Mouse (Mus musculus) gastrocnemius, postnatal 25 days (tissue): ENCODE measurements around the gene Sgsm2. TPM values are rescaled to one million over a fixed set of nuclear protein-coding genes. Genes with fewer than 3 reads are reported as not detected.

Source experiments
- DNase-seq: peaks from one replicate; pipeline ENCODE4 v3.0.0; 2022
- total RNA-seq, 2 experiments: library from RNA; stranded (reverse); gene quantifications; 1 replicate in 1 of 2; 2 replicates in 1 of 2; pipeline ENCODE4 v1.2.3; 2021

The Sgsm2 gene
- total RNA-seq, 2 experiments from 2014 or later = 1.4 to 2.0 TPM

- DNase-seq = no peak
Observed at GRCm38 (mm10) chr11:74840739-74841138, 56.1 kb downstream of the Sgsm2 start.

- DNase-seq = no peak
Observed at GRCm38 (mm10) chr11:74839860-74840715, 56.8 kb downstream of the Sgsm2 start.

GRCm38 (mm10) chr11:74838971-74839370, 57.9 kb downstream of the Sgsm2 start:
- DNase-seq = peak; percentile 54

GRCm38 (mm10) chr11:74838441-74838840, 58.4 kb downstream of the Sgsm2 start:
- peak; percentile 96 for DNase-seq

GRCm38 (mm10) chr11:74837694-74838431, 59.0 kb downstream of the Sgsm2 start:
- peak; percentile 97 for DNase-seq

DNA sequence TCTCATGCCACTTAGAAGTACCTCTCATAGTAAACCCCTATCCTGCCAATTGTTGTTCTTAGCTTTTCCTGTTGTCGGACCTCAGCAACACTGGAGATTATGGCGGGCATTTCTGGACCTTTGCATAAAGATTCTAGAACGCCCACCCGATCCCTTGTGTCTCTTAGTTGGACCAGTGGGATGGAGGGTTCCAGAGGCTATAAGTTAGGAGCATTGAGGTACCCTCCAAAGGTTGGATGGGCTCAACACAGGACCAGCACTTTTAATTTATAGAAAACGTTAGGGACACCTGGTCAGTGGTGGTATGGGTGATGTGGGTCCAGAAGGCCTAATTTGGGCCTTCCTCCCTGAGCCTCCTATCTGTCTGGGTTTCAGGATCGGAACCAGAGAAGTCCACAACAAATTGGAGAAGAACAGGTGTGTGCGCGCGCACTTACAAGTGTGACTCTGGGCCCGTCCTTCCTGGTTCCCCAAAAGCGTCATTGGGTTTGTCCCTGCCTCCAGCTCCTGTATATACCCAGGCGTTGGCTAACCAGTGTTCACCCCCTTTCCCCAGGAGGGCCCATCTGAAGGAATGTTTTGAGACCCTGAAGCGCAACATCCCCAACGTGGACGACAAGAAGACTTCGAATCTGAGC, 59.7 kb downstream of the Sgsm2 start:
- DNase-seq = no peak

- DNase-seq = no peak
Observed at GRCm38 (mm10) chr11:74836225-74837055, 60.4 kb downstream of the Sgsm2 start.

- DNase-seq = no peak
Observed at GRCm38 (mm10) chr11:74835593-74836224, 61.2 kb downstream of the Sgsm2 start.

- DNase-seq = no peak
Observed at GRCm38 (mm10) chr11:74834650-74835277, 62.1 kb downstream of the Sgsm2 start.

DNA sequence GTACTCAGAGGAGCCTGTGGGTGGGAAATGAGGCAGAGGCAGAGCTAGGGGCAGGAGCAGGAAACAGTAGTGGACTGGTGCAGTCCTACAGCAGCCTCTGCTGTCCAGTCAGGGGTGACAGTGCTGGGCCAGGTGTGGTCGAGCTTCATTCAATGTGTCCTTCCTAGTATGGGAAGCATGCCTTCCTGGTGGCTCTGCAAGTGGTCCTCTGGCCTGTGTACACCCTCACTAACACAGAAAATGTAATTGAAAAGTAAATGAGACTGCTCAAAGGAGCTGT, 62.6 kb downstream of the Sgsm2 start:
- DNase-seq = no peak

DNA sequence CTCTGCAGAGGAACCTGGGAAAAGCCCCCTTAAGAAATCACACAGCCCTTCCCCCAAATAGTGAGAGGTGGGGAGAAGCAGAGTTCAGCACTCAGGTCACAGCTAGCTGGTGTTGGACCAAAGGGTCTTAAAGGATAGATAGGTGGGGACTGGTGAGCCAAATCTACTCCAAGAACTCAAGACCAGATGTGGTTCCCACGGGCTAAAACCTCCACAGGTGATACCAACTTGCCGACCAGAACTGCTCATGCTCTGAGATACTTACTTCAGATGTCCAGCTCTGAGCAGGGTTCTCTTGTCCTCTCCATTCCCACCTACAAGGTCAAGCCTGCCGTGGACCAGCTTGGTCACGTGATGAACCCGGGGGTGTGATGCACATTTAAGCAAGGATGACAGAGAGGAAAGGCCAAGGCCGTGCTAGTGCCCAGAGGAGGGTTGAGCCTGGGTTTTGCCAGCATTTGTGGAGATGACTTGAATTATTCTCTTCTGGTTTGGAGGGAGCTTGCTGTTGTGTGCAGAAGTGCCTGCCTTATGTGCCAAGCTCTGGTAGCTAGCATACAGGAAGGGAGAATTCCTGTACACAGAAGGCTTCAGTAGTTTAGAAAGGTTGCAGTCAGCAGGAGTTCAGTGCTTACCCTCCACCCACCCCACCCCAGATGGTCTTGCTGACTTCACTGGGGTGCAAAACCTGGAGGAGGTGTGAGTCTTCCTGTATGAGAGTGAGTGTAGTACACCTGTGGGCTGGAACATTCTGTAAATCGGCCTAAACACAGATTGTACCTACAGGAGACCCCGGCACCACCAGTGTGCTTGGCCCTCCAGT, 63.1 kb downstream of the Sgsm2 start:
- DNase-seq = no peak

DNA sequence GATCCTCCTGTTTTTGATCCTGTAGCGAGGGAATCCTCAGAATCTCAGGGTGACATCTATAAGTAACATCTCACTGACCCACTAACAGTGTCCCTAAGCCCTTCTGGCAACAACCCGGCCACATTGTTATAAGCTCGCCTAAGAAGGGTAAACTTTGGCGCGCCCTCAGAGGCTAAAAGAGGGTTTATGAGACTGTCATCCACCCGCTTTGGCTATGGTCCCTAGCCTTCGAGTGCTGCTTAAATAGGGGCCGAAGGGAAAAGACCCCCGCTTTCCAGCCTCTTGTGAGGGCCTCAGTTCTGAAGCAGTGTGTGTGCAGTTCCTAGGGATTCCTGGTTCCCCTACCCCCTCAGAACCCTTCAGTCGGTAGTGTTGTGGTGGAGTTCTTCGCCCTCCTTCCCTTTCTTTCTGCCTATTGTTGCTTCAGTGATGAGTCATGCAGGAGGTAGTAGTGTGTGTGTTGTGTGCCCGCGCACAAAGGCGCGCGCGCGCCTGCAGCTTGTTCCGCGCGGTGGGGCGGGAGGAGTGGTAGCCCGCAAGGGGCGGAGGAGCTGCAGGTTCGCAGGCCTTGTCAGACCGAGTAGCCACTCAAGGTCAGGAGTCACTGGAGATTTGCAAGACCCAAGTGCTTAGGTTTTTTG, 64.2 kb downstream of the Sgsm2 start:
- peak; percentile 61 for DNase-seq

DNA sequence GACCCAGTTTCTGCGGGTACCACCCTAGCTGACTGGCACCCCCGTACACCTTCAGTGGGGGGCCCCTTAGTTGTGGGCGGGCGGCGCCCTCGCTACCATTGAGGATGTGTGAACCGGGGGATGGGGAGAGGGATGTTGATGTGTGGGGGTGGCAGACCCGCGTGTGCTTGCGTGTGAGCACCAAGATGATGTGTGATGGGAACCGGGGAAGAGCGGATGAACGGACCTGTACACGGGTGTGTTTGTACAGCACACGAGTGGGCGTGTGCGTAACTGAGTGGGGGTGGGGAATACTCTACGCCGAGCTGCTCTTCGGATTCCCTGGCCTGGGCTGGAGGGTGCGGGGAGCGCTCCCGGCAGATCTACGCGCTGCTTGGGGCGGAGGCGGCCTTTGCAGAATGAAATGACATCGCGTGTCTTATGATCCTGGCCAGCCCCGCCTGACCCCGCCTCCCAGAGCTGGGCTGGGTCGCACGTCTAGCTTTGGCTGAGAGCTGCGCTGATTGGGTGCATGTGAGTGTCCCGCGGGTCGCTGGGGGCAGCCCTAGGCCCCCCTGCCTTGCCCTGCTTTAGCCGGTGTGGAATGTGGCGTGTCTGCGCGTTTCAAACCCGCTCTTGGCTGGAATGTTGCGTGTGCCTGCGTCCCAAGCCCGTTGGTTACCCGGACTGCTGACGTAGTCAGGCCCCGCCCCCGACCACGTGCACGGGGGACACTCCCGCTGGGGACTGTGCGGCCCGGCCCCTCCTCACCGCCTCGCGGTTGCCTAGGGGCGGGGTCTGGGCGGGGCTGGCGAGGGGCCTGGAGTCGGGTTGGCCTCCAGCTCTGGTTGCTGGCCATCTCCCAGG, 65.0 kb downstream of the Sgsm2 start:
- peak; percentile 100 for DNase-seq

DNA sequence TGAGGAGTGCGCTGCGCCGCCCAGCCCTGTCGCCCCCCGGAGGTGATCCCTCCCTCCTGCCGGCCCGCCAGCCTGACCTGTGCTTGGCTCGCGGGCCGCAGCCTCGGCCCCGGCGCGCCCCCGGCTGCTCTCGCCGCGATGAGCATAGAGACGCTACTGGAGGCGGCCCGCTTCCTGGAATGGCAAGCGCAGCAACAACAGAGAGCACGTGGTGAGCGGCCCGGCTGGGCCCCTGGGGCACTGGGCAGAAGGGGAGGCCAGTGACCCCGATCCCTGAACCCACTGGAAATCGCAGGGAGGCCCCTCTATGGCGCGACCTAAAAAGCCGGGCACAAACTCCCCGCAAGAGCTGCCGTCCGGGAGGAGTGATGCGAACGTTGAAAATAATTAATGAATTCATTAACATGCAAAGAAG, 65.7 kb downstream of the Sgsm2 start:
- DNase-seq = peak; percentile 63

DNA sequence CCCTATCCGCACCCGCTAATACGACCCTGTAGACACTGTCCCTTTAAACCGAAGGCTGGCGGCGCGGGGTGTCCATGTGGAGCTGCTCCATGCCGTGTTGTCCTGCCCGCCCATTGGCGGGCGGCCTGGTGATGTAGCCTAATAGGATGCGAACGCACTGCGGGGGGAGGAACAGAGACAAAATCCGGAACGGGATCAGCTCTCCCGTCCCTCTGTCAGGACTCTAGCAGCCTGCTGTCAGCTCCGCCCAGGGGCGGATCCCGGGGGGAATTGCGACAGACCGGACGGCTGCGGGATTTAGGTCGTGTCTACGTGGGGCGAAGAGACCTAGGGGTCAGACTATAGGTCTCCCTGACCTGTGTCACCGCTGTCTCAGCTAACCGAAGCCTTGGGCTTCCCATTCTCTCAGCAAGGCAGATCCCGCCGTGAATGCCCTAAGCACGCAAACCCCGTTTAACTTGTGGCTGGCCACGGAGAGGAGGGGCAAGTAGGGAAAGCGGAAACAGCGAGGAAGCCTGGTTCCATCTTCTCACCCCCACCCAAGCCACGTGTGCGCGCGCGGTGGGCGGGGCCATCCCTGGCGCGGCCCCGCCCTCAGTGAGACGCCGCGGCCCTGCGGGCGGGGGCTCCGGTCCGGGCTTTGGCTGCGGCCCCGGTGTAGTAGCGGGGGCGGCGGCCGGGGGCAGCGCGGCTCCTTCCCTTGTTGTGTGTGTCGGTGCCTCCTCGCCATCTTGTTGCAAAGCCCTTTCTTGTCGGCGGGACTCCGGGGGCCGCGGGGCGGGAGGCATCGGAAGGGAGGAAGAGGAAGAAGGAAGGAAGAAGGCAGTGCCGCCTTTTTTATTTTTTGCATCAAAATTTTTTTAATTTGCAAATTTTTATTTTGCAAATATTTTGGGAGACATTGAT, 66.4 kb downstream of the Sgsm2 start, which contains the start of gene Mnt:
TSS of gene Mnt (plus strand) at position 665 of the 906 bp plus-strand sequence.
- DNase-seq = peak; percentile 100

DNA sequence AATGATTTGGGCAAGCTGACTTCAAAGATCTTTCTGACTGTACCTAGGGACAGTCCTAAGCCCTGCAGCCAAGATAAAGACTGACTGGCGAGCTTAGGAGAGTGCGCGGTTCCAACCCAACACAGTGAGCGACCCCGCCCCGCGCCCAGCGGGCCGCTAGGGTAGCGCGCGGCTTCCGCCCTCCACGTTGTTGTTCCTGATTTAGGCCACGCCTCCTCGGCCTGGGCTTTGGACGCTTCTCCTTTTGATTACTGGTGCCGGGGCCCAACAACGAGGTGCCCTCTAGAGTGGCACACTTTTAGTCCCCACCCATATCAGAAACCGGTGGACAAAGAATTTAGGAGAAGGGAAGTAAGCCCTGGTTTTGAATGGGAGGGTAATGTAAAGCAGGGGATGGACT, 67.0 kb downstream of the Sgsm2 start:
- DNase-seq = peak; percentile 85

DNA sequence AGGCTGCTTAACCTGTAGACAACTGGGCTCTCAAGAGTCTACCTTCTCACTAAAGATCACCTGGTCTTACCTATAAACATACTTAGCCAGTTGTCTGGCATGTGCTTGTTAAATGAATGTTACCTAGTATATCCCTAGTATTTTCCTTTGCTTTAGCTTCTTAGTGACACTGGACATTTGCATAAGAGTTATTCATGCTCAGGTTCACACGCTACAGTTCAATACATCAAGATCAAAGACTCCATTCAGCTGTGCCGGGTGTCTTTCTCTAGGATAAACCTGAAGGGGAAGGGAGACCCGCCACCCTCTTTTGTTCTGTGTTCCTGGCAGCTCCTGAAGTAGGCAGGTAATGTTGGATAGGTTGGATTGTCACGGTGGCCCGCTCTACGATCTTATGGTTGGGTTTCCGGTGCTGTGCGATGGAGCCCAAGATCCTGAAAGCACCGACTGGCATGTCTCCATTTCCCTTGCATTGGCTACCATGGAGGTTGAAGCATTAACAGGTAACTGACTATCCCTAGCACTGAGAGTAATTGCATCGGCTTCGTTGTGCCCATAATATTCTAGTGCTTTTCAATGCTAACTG, 67.8 kb downstream of the Sgsm2 start:
- DNase-seq = no peak
